Mouse (Mus musculus) CH12.LX (cell line): ENCODE data around the gene Dpp3.
"Not testable (repeated sequence)": the region's sequence is repeated elsewhere in the genome, so short reads cannot be mapped to it uniquely, and the experiment has no call there.

Experiments used
- CTCF ChIP-seq, 2 experiments: IDR thresholded peaks in 1 of 2; conservative IDR thresholded peaks in 1 of 2; 2 replicates each; pipeline ENCODE4 v1.5.1; 2011 to 2012; ENCODE audit warnings: low read depth in 2 of 2, low read length in 2 of 2, improper control_type of control experiment in 1 of 2, inconsistent platforms in 1 of 2, mild to moderate bottlenecking in 1 of 2, moderate library complexity in 1 of 2
- E2F4 ChIP-seq: IDR thresholded peaks from 2 replicates; pipeline ENCODE4 v1.6.1; 2011; ENCODE audit warnings: low read depth, low read length, improper control_type of control experiment; ENCODE audit not compliant: insufficient replicate concordance
- EP300 ChIP-seq: IDR thresholded peaks from 2 replicates; pipeline ENCODE4 v1.6.1; 2011; ENCODE audit warnings: low read length, improper control_type of control experiment
- IRF4 ChIP-seq: IDR thresholded peaks from 2 replicates; pipeline ENCODE4 v1.6.1; 2014; ENCODE audit warnings: low read depth, mild to moderate bottlenecking, inconsistent platforms, low read length, improper control_type of control experiment
- MAFK ChIP-seq: IDR thresholded peaks from 2 replicates; pipeline ENCODE4 v1.6.1; 2011; ENCODE audit warnings: low read length, improper control_type of control experiment; ENCODE audit not compliant: insufficient replicate concordance
- MAX ChIP-seq: IDR thresholded peaks from 2 replicates; pipeline ENCODE4 v1.6.1; 2011; ENCODE audit warnings: low read length, improper control_type of control experiment
- MAZ ChIP-seq: IDR thresholded peaks from 2 replicates; pipeline ENCODE4 v1.6.1; 2012; ENCODE audit warnings: low read depth, mild to moderate bottlenecking, inconsistent platforms, low read length, improper control_type of control experiment, moderate library complexity
- POLR2A ChIP-seq: IDR thresholded peaks from 2 replicates; pipeline ENCODE4 v1.6.1; 2011; ENCODE audit warnings: low read depth, mild to moderate bottlenecking, improper control_type of control experiment, low read length
- USF2 ChIP-seq: conservative IDR thresholded peaks from 2 replicates; pipeline ENCODE4 v1.6.1; 2011; ENCODE audit warnings: low read depth, low read length, improper control_type of control experiment
- ZMIZ1 ChIP-seq: IDR thresholded peaks from 2 replicates; pipeline ENCODE4 v1.6.1; 2012; ENCODE audit warnings: low read depth, mild to moderate bottlenecking, inconsistent platforms, low read length, improper control_type of control experiment
- ZNF384 ChIP-seq: IDR thresholded peaks from 2 replicates; pipeline ENCODE4 v1.6.1; 2012; ENCODE audit warnings: low read depth, low read length, improper control_type of control experiment, inconsistent platforms

GRCm38 (mm10) chr19:4948641-4949040 lies 20.6 kb upstream of the Dpp3 start:
- not testable (repeated sequence) for TF ChIP-seq E2F4; MAZ; MAFK; ZMIZ1; POLR2A; MAX; CTCF (conservative IDR thresholded peaks at IDR 0.05 in 1 of 2, IDR thresholded peaks at IDR 0.05 in 1 of 2; ENCODE audit: low read depth in 2 of 2, low read length in 2 of 2); IRF4; USF2; EP300; ZNF384
